Mouse (Mus musculus) stomach, embryonic 16.5 days (tissue): Measurements from ENCODE around the gene Dusp16. TPM values are rescaled to one million over a fixed set of nuclear protein-coding genes. Genes with fewer than 3 reads are reported as not detected.
A peak's percentile ranks its signal among the peaks of the same experiment; 100 is the strongest.

Source experiments
- ATAC-seq: fragments of 200-750 bp; cut with Nextera tagmentation; 2 replicates; pipeline ENCODE4 v1.8.0; 2017; ENCODE audit warnings: moderate number of reproducible peaks, moderate TSS enrichment; ENCODE audit not compliant: insufficient read depth, low FRiP score
- H3K27ac ChIP-seq: fragments of 300-500 bp; sonication (generic); 2 replicates; pipeline ENCODE4 v1.5.1; 2014; ENCODE audit warnings: low read length
- H3K27me3 ChIP-seq: fragments of 300-500 bp; sonication (generic); 2 replicates; pipeline ENCODE4 v1.6.1; 2014; ENCODE audit warnings: low read length, control low read depth, mixed read lengths; ENCODE audit not compliant: control insufficient read depth, insufficient read depth
- H3K36me3 ChIP-seq: fragments of 300-500 bp; sonication (generic); 2 replicates; pipeline ENCODE4 v1.6.1; 2014; ENCODE audit warnings: low read length; ENCODE audit not compliant: control insufficient read depth, insufficient read depth
- H3K4me1 ChIP-seq: fragments of 300-500 bp; sonication (generic); 2 replicates; pipeline ENCODE4 v1.6.1; 2014; ENCODE audit warnings: low read length, control low read depth, mixed read lengths; ENCODE audit not compliant: control insufficient read depth, insufficient read depth
- H3K4me2 ChIP-seq: fragments of 300-500 bp; sonication (generic); 2 replicates; pipeline ENCODE4 v1.6.1; 2014; ENCODE audit warnings: low read depth, low read length, mixed read lengths
- H3K4me3 ChIP-seq: fragments of 300-500 bp; sonication (generic); replicated peaks from 2 replicates; pipeline ENCODE4 v1.5.1; 2014; ENCODE audit warnings: mild to moderate bottlenecking, low read length
- H3K9ac ChIP-seq: fragments of 300-500 bp; sonication (generic); 2 replicates; pipeline ENCODE4 v1.6.1; 2014; ENCODE audit warnings: low read length
- H3K9me3 ChIP-seq: fragments of 300-500 bp; sonication (generic); replicated peaks from 2 replicates; pipeline ENCODE4 v1.6.1; 2016; ENCODE audit warnings: low read length, control low read depth; ENCODE audit not compliant: control insufficient read depth
- WGBS: fragments of 180-500 bp; shearing (Covaris S2); extraction: QIAGEN DNeasy Blood & Tissue Kit; methylation state at CpG from one replicate; pipeline ENCODE4 v1.1.7; 2014; 5-methylcytosine and 5-hydroxymethylcytosine counted together
- polyA plus RNA-seq: library from polyadenylated mRNA; unstranded; fragments of >200 nt; fragmentation: Nextera tagmentation; extraction: Ambion mirVana; gene quantifications from 2 replicates; pipeline ENCODE4 v1.2.1, GENCODE M21; 2015

Dusp16 gene
- polyA plus RNA-seq, 1 experiment from 2014 or later, result 18.5 TPM

- Histone ChIP-seq H3K36me3 (no peaks in the 10 kb centered on the region), H3K4me2 (no peak overlapping the region), H3K4me3 (no peak overlapping the region), H3K9ac (no peak overlapping the region), H3K27me3 (no peaks in the 10 kb centered on the region), H3K27ac (no peak overlapping the region), H3K4me1 (peaks cover 1% of the 10 kb centered on the region; the same call in 1 of the 2 replicates), H3K9me3 (no peaks in the 10 kb centered on the region)
- no peak for ATAC-seq
- 75% methylated on average over 2 of the region's 2 CpGs for WGBS
Observed at GRCm38 (mm10) chr6:134780024-134780423, 12.4 kb downstream of the Dusp16 start.

GRCm38 (mm10) chr6:134773961-134774360, 18.5 kb downstream of the Dusp16 start:
- no peak overlapping the region for H3K9ac ChIP-seq
- peak; percentile 92 for ATAC-seq
- no peaks in the 10 kb centered on the region for H3K9me3 ChIP-seq
- no peak overlapping the region for H3K4me2 ChIP-seq
- WGBS, result 15% methylated on average over 3 of the region's 3 CpGs
- H3K36me3 ChIP-seq, result no peaks in the 10 kb centered on the region
- H3K27ac ChIP-seq, result peak overlapping the region; percentile 70
- H3K27me3 ChIP-seq, result no peaks in the 10 kb centered on the region
- peaks cover 9% of the 10 kb centered on the region for H3K4me1 ChIP-seq
- no peak overlapping the region for H3K4me3 ChIP-seq

- no peak overlapping the region for H3K4me3 ChIP-seq
- no peak overlapping the region for H3K4me2 ChIP-seq
- no peaks in the 10 kb centered on the region for H3K36me3 ChIP-seq
- ATAC-seq, result no peak
- no peak overlapping the region for H3K9ac ChIP-seq
- no peaks in the 10 kb centered on the region for H3K27me3 ChIP-seq
- peaks cover 9% of the 10 kb centered on the region for H3K4me1 ChIP-seq
- 90% methylated on average over 1 of the region's 1 CpGs for WGBS
- H3K27ac ChIP-seq, result no peak overlapping the region
- no peaks in the 10 kb centered on the region for H3K9me3 ChIP-seq
Observed at GRCm38 (mm10) chr6:134773292-134773893, 19.0 kb downstream of the Dusp16 start.

GRCm38 (mm10) chr6:134770339-134770738, 22.1 kb downstream of the Dusp16 start:
- no peaks in the 10 kb centered on the region for H3K36me3 ChIP-seq
- H3K4me2 ChIP-seq, result no peak overlapping the region
- H3K27me3 ChIP-seq, result no peaks in the 10 kb centered on the region
- H3K9me3 ChIP-seq, result no peaks in the 10 kb centered on the region
- H3K9ac ChIP-seq, result no peak overlapping the region
- H3K4me3 ChIP-seq, result no peak overlapping the region
- ATAC-seq, result no peak
- no peak overlapping the region for H3K27ac ChIP-seq
- peaks cover 9% of the 10 kb centered on the region for H3K4me1 ChIP-seq

GRCm38 (mm10) chr6:134764441-134765061, 27.9 kb downstream of the Dusp16 start:
- Histone ChIP-seq H3K9ac (no peak overlapping the region), H3K4me1 (0 out of 2 replicates have a peak, but pooled peaks cover 9% of the 10 kb centered on the region), H3K4me2 (no peak overlapping the region), H3K27me3 (no peaks in the 10 kb centered on the region), H3K36me3 (no peaks in the 10 kb centered on the region), H3K9me3 (no peaks in the 10 kb centered on the region), H3K4me3 (no peak overlapping the region), H3K27ac (no peak overlapping the region; the same call in 1 of the 2 replicates)
- WGBS, result 83% methylated on average over 5 of the region's 5 CpGs
- peak; percentile 25; the same call in 1 of the 2 replicates for ATAC-seq

- Histone ChIP-seq H3K9ac (no peak overlapping the region), H3K27me3 (no peaks in the 10 kb centered on the region), H3K27ac (no peak overlapping the region), H3K9me3 (no peaks in the 10 kb centered on the region), H3K36me3 (no peaks in the 10 kb centered on the region), H3K4me3 (no peak overlapping the region), H3K4me2 (no peak overlapping the region), H3K4me1 (0 out of 2 replicates have a peak, but pooled peaks cover 9% of the 10 kb centered on the region)
- no peak for ATAC-seq
- WGBS, result 43% methylated on average over 1 of the region's 1 CpGs
Observed at GRCm38 (mm10) chr6:134763436-134763835, 29.0 kb downstream of the Dusp16 start.

- no peak for ATAC-seq
- H3K4me2 ChIP-seq, result no peak overlapping the region
- no peak overlapping the region for H3K27ac ChIP-seq
- no peaks in the 10 kb centered on the region for H3K9me3 ChIP-seq
- no peaks in the 10 kb centered on the region for H3K27me3 ChIP-seq
- H3K4me1 ChIP-seq, result 0 out of 2 replicates have a peak, but pooled peaks cover 9% of the 10 kb centered on the region
- 59% methylated on average over 2 of the region's 2 CpGs for whole genome bisulfite sequencing
- no peaks in the 10 kb centered on the region for H3K36me3 ChIP-seq
- no peak overlapping the region for H3K9ac ChIP-seq
- no peak overlapping the region for H3K4me3 ChIP-seq
Observed at GRCm38 (mm10) chr6:134761808-134762207, 30.6 kb downstream of the Dusp16 start.

GRCm38 (mm10) chr6:134760926-134761544, 31.4 kb downstream of the Dusp16 start:
- 0 out of 2 replicates have a peak, but pooled peaks cover 9% of the 10 kb centered on the region for H3K4me1 ChIP-seq
- 0 out of 2 replicates have a peak, but pooled peaks cover 4% of the 10 kb centered on the region for H3K36me3 ChIP-seq
- H3K27ac ChIP-seq, result no peak overlapping the region
- no peaks in the 10 kb centered on the region for H3K27me3 ChIP-seq
- H3K4me3 ChIP-seq, result no peak overlapping the region
- ATAC-seq, result no peak
- 81% methylated on average over 5 of the region's 5 CpGs for WGBS
- no peaks in the 10 kb centered on the region for H3K9me3 ChIP-seq
- no peak overlapping the region for H3K9ac ChIP-seq
- H3K4me2 ChIP-seq, result no peak overlapping the region

GRCm38 (mm10) chr6:134756058-134756457, 36.4 kb downstream of the Dusp16 start:
- WGBS, result 91% methylated on average over 4 of the region's 4 CpGs
- no peak for ATAC-seq
- no peaks in the 10 kb centered on the region for H3K27me3 ChIP-seq

More at GRCm38 (mm10) chr6:134756058-134756457, 36.4 kb downstream of the Dusp16 start:
- Histone ChIP-seq H3K9me3 (no peaks in the 10 kb centered on the region), H3K4me1 (no peaks in the 10 kb centered on the region), H3K9ac (no peak overlapping the region), H3K4me2 (no peak overlapping the region), H3K36me3 (peaks cover 13% of the 10 kb centered on the region), H3K4me3 (no peak overlapping the region), H3K27ac (no peak overlapping the region)
